Mouse (Mus musculus) stomach, adult 2 months (tissue): ENCODE measurements around the gene Dguok. TPM values are rescaled to one million over a fixed set of nuclear protein-coding genes. Genes with fewer than 3 reads are reported as not detected.

Experiments used
- polyA plus RNA-seq: library from polyadenylated mRNA; depleted of rRNA; stranded (reverse); fragments of >200 nt; gene quantifications from 2 replicates; pipeline ENCODE4 v1.2.3, GENCODE M21; 2012; rRNA removed

The Dguok gene
- polyA plus RNA-seq: 12.0 and 15.7 TPM in 2 replicates

DNA sequence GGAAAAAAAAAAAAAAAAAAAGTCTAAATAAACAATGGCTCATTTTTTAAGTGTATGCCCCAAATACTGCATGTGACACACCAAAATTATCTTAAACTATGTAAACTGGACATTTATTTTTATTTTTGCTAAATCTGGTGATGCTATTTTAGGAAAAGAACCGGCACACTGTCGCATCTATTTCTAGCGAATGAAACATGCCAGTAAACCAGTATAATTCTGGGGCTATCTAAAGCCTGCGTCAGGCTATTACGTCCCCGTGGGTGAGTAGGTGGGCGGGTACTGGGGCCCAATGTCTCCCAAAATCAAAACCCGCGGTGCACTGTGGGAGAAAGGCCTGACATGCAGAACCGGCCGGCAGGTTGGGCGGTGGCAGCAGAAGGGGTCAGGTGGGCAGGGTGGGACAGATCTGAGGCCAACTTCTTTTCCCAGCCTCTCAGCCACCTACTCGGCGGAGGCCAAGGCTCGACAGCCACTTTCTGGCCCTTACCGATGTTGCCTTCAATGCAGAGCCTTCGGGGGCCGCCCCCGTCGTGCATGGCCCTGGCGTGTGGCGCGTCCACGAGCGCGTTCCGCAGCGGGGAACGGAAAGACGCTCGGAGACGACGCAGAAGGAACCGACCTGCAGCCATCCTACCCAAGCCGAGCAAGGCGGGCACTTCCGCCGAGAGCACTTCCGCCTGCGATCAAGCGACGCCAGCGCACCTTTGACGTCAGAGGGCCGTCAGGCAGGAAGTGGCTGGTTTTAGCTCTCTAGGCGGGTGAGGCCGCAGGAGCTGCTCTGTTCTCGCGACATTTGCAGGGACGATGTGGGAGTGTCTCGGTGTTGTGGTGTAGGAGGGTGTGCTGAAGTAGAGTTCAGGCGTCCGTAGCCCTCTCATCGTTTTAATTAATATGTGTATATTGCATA lies at the start of gene Dguok:
Dguok (minus strand) TSS at position 712 of the 910 bp plus-strand sequence.

DNA sequence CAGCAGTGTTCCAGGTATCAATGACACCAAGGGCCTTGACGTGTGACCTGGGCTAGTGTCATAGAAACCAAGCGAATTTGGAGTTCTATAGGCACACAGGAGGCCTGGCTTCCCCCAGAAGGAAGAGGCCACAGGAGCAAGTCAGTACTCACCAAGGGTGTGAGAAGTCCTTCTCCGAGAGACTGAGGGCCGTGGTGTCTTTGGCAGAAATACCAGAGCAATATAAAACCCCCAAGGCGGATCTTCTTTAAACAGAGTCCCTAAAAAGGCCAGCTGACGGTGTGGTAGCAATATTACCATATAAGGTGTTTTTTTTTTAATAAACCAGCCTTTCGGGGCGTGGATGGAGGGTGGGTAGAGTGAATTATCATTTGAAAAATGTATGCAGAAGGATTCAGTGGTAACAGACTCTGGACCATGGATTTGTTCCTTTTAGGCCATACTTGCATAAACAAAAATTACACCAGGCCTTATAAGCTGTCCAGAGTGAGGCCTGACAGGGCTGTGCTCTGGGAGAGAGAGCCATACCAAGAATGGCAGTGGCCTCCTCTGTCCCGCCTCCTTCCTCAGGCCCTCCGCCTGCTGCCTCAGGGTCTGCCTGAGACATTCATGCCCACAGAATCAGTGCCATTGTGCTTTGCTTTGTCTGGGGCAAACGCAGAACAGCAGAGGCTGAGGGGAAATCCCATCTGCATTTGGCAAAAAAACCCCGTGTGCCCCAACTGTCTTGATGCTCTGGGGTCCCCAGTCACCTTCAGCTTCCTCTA lies 29.4 kb upstream of the Dguok start, which contains the start of gene Actg2:
Actg2 (minus strand) TSS at position 238 of the 767 bp plus-strand sequence.

DNA sequence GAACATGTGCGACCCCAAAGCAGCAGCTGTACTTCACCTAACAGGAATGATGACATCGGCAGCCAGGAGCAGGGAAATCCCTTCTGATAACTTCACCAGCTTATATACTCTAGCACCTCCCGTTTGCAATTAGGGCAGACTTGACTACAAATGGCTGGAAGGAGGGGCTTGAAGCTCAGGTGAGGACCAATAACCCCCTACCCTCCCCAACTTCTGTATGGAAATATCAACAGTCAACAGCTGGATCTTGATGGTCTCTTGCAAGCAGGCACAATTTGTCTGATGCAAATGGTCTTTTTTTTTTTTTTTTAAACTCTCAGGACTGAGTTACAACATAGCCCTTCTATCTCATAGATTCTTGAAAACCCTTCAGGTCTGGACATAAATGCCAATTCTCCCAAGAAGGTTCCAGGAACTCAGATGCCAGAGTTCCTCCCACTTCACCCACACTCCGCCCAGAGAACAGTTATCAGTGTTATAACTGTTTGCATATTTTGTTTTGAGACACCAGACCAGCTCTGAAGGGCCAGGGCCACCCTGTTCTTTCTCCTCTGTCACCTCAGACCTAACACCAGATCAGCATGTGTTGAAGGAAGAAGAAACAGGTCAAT lies 47.6 kb downstream of the Dguok start, which contains the start of gene Tet3:
Tet3 (minus strand) TSS at position 51 of the 611 bp plus-strand sequence.

Other genes with a start within 250 kb of the Dguok start
- 2.7 and 3.3 TPM in 2 replicates for gene Mthfd2, start 181.1 kb downstream of the Dguok start, polyA plus RNA-seq
- 7.2 and 24.2 TPM in 2 replicates for gene Mob1a, start 181.0 kb downstream of the Dguok start, polyA plus RNA-seq
- gene Bola3, start 157.8 kb downstream of the Dguok start, polyA plus RNA-seq: 6.1 and 80.9 TPM in 2 replicates
- 3.3 and 5.1 TPM in 2 replicates for gene Tet3, start 47.9 kb downstream of the Dguok start, polyA plus RNA-seq
- 957 and 1,409 TPM in 2 replicates for gene Actg2, start 29.3 kb upstream of the Dguok start, polyA plus RNA-seq
- gene Stambp, start 65.8 kb upstream of the Dguok start, polyA plus RNA-seq: 2.6 and 3.0 TPM in 2 replicates
- 0.35 TPM in 1 of 2 replicates, not detected in the other for gene Clec4f, start 149.2 kb upstream of the Dguok start, polyA plus RNA-seq
- gene Cd207, start 170.9 kb upstream of the Dguok start, polyA plus RNA-seq: 0.11 TPM in 1 of 2 replicates, not detected in the other
- gene Vax2, start 204.3 kb upstream of the Dguok start, polyA plus RNA-seq: not detected in 2 replicates
- not detected in 2 replicates for gene Atp6v1b1, start 236.0 kb upstream of the Dguok start, polyA plus RNA-seq